Mouse (Mus musculus) telencephalon, adult 2 months (tissue): ENCODE measurements around the gene Rere.
"Not testable (repeated sequence)": the region's sequence is repeated elsewhere in the genome, so short reads cannot be mapped to it uniquely, and the experiment has no call there.

Experiments used
- DNase-seq: peaks from one replicate; pipeline ENCODE4 v3.0.0-alpha.2; 2011; ENCODE audit warnings: low read depth, low spot score

Gene Rere

GRCm38 (mm10) chr4:150504304-150505021, 223.0 kb downstream of the Rere start:
- no peak for DNase-seq

- DNase-seq: no peak
Measured at GRCm38 (mm10) chr4:150509026-150509712, 227.7 kb downstream of the Rere start.

GRCm38 (mm10) chr4:150510036-150510435, 228.6 kb downstream of the Rere start:
- peak; percentile 66 for DNase-seq

GRCm38 (mm10) chr4:150513387-150513786, 231.9 kb downstream of the Rere start:
- DNase-seq: not testable (repeated sequence)

GRCm38 (mm10) chr4:150516201-150516600, 234.8 kb downstream of the Rere start:
- no peak for DNase-seq

GRCm38 (mm10) chr4:150517381-150517780, 235.9 kb downstream of the Rere start:
- peak; percentile 28 for DNase-seq

GRCm38 (mm10) chr4:150518826-150519225, 237.4 kb downstream of the Rere start:
- no peak for DNase-seq

GRCm38 (mm10) chr4:150520069-150520468, 238.6 kb downstream of the Rere start:
- DNase-seq: no peak

GRCm38 (mm10) chr4:150522425-150522824, 241.0 kb downstream of the Rere start:
- DNase-seq: no peak

GRCm38 (mm10) chr4:150523351-150523750, 241.9 kb downstream of the Rere start:
- DNase-seq: no peak

- no peak for DNase-seq
Measured at GRCm38 (mm10) chr4:150526269-150526668, 244.8 kb downstream of the Rere start.

- no peak for DNase-seq
Measured at GRCm38 (mm10) chr4:150528426-150528825, 247.0 kb downstream of the Rere start.

GRCm38 (mm10) chr4:150528846-150529245, 247.4 kb downstream of the Rere start:
- no peak for DNase-seq

- no peak for DNase-seq
Measured at GRCm38 (mm10) chr4:150531869-150532268, 250.4 kb downstream of the Rere start.

GRCm38 (mm10) chr4:150536821-150537510, 255.5 kb downstream of the Rere start:
- DNase-seq: peak; percentile 42

- DNase-seq: no peak
Measured at GRCm38 (mm10) chr4:150539846-150540245, 258.4 kb downstream of the Rere start.

- no peak for DNase-seq
Measured at GRCm38 (mm10) chr4:150540392-150541094, 259.1 kb downstream of the Rere start.

GRCm38 (mm10) chr4:150544231-150544630, 262.8 kb downstream of the Rere start:
- DNase-seq: no peak

GRCm38 (mm10) chr4:150544652-150545258, 263.3 kb downstream of the Rere start:
- DNase-seq: no peak

- no peak for DNase-seq
Measured at GRCm38 (mm10) chr4:150545775-150546174, 264.3 kb downstream of the Rere start.

GRCm38 (mm10) chr4:150546296-150546695, 264.9 kb downstream of the Rere start:
- DNase-seq: not testable (repeated sequence)
